9 mouse cellular contexts compared by ENCODE assay signal in the genomic region with DNA sequence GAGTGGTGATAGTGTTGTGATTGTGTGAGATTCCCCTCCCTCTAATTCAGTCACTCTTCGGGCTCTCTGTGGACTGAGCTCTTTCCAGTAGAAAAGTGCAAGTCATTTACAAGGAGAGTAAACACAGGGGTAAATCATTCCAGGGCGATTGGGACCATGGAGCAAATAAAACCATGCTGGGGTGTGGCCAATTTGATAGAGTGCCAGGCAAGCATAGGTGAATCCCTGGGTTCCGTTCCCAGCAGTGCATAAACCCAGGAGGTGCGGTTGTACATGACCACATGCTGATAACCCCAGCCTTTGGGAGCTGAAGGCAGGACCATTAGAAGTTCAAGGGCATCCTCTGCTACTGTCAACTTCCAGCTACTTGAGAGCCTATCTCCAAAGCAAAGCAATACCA. TPM values are rescaled to one million over a fixed set of nuclear protein-coding genes. Genes with fewer than 3 reads are reported as not detected.
DNase-seq lines count a peak whose midpoint lies in the region; ATAC-seq and TF ChIP-seq lines count a peak whose summit lies in the region.
"Had no signal": no experiment of that assay in that cellular context is flagged by ENCODE, and none has a peak within 500 bp of the region (broad histone marks: within the 10 kb centered on the region; RNA-seq: fewer than 3 reads in every experiment).

No protein-coding gene starts in this region.

- 0 out of 2 replicates have a peak, but pooled peaks cover 4% of the 10 kb centered on the region for H3K4me1 ChIP-seq in lung, postnatal 0 days (ENCODE audit: insufficient read depth, low read depth, low read length)
- no peaks in the 10 kb centered on the region for H3K4me1 ChIP-seq in lung, adult 2 months (ENCODE audit: control insufficient read depth, insufficient read depth, low read length)
- H3K4me1 ChIP-seq in hindbrain, embryonic 11.5 days (replicated peaks; ENCODE audit: control insufficient read depth, insufficient read depth, low read length) = no peaks in the 10 kb centered on the region
- peaks cover 10% of the 10 kb centered on the region; the same call in 1 of the 2 replicates for H3K4me1 ChIP-seq in limb, embryonic 13.5 days
- no peaks in the 10 kb centered on the region for H3K4me1 ChIP-seq in stomach, embryonic 16.5 days (ENCODE audit: control insufficient read depth, insufficient read depth, low read length)

- peak; percentile 35 for ATAC-seq in lung, postnatal 0 days
- no peak for ATAC-seq in hindbrain, embryonic 11.5 days (ENCODE audit: low FRiP score)
- no peak for ATAC-seq in limb, embryonic 13.5 days (ENCODE audit: low FRiP score, low read depth)
- ATAC-seq in stomach, embryonic 16.5 days (ENCODE audit: insufficient read depth, low FRiP score) = no peak

- H3K27me3 ChIP-seq in lung, postnatal 0 days (replicated peaks; ENCODE audit: insufficient read depth, low read length) = peaks cover 11% of the 10 kb centered on the region; the same call in 1 of the 2 replicates
- H3K27me3 ChIP-seq in hindbrain, embryonic 11.5 days (ENCODE audit: control insufficient read depth, insufficient read depth, low read length) = no peaks in the 10 kb centered on the region
- peaks cover 29% of the 10 kb centered on the region for H3K27me3 ChIP-seq in limb, embryonic 13.5 days
- peaks cover 15% of the 10 kb centered on the region for H3K27me3 ChIP-seq in stomach, embryonic 16.5 days (ENCODE audit: control insufficient read depth, insufficient read depth, low read length)

- no peak for TF ChIP-seq CTCF in lung, postnatal 0 days (IDR thresholded peaks at IDR 0.05)
- no peak for TF ChIP-seq CTCF in lung, adult 2 months (IDR thresholded peaks at IDR 0.05; ENCODE audit: insufficient read depth, low read length)

- WGBS in lung, postnatal 0 days = 17% methylated on average over 4 of the region's 4 CpGs
- WGBS in lung, adult 2 months = 17% methylated on average over 4 of the region's 4 CpGs
- 46% methylated on average over 4 of the region's 4 CpGs for WGBS in hindbrain, embryonic 11.5 days
- 32% methylated on average over 4 of the region's 4 CpGs for WGBS in limb, embryonic 13.5 days
- 16% methylated on average over 4 of the region's 4 CpGs for WGBS in stomach, embryonic 16.5 days

- H3K4me3 ChIP-seq in lung, postnatal 0 days (ENCODE audit: low read depth, low read length) = no peak overlapping the region
- H3K4me3 ChIP-seq in lung, adult 2 months (replicated peaks; ENCODE audit: extremely low read depth, low read depth, low read length) = no peak overlapping the region
- H3K4me3 ChIP-seq in hindbrain, embryonic 11.5 days (ENCODE audit: low read depth, low read length) = peak overlapping the region; percentile 54
- H3K4me3 ChIP-seq in limb, embryonic 13.5 days = peak overlapping the region; percentile 56
- peak overlapping the region; percentile 52; the same call in 1 of the 2 replicates for H3K4me3 ChIP-seq in stomach, embryonic 16.5 days (replicated peaks; ENCODE audit: low read length)

- no peaks in the 10 kb centered on the region for H3K9me3 ChIP-seq in lung, postnatal 0 days (ENCODE audit: low read length)
- no peaks in the 10 kb centered on the region for H3K9me3 ChIP-seq in hindbrain, embryonic 11.5 days (ENCODE audit: control insufficient read depth, low read length)
- H3K9me3 ChIP-seq in limb, embryonic 13.5 days = no peaks in the 10 kb centered on the region
- no peaks in the 10 kb centered on the region for H3K9me3 ChIP-seq in stomach, embryonic 16.5 days (replicated peaks; ENCODE audit: control insufficient read depth, low read length)

- no peak for TF ChIP-seq EP300 in lung, postnatal 0 days (IDR thresholded peaks at IDR 0.05)

- DNase-seq in lung, postnatal 0 days (ENCODE audit: low spot score) = no peak
- no peak for DNase-seq in lung, adult 2 months
- peak; percentile 14 for DNase-seq in hindbrain, embryonic 11.5 days (ENCODE audit: low spot score)
- DNase-seq in right cerebral cortex, adult 18-20 months = no peak
- no peak for DNase-seq in Muller cell, postnatal 12 days (ENCODE audit: inconsistent ontology term)
- DNase-seq in ovary, postnatal 14 days (ENCODE audit: low spot score) = no peak
- DNase-seq: right cerebral cortex, postnatal 4 days had no signal

- H3K36me3 ChIP-seq in lung, postnatal 0 days (ENCODE audit: insufficient read depth, low read length) = no peaks in the 10 kb centered on the region
- no peaks in the 10 kb centered on the region for H3K36me3 ChIP-seq in hindbrain, embryonic 11.5 days (ENCODE audit: control insufficient read depth, insufficient read depth, low read length)
- H3K36me3 ChIP-seq in limb, embryonic 13.5 days = no peaks in the 10 kb centered on the region
- no peaks in the 10 kb centered on the region for H3K36me3 ChIP-seq in stomach, embryonic 16.5 days (ENCODE audit: control insufficient read depth, insufficient read depth, low read length)

- no peak overlapping the region for H3K27ac ChIP-seq in lung, postnatal 0 days (ENCODE audit: low read length)
- no peak overlapping the region for H3K27ac ChIP-seq in hindbrain, embryonic 11.5 days (ENCODE audit: low read depth, low read length)
- H3K27ac ChIP-seq in limb, embryonic 13.5 days = no peak overlapping the region
- no peak overlapping the region for H3K27ac ChIP-seq in stomach, embryonic 16.5 days (ENCODE audit: low read length)

- no peak for TF ChIP-seq POLR2A in lung, adult 2 months (IDR thresholded peaks at IDR 0.05; ENCODE audit: borderline replicate concordance, extremely low read depth, low read depth, low read length)

- H3K9ac ChIP-seq in lung, postnatal 0 days (replicated peaks; ENCODE audit: low read depth) = no peak overlapping the region
- no peak overlapping the region for H3K9ac ChIP-seq in hindbrain, embryonic 11.5 days (ENCODE audit: low read depth, low read length)
- H3K9ac ChIP-seq in limb, embryonic 13.5 days = no peak overlapping the region
- no peak overlapping the region for H3K9ac ChIP-seq in stomach, embryonic 16.5 days (ENCODE audit: low read length)

- H3K4me2 ChIP-seq in lung, postnatal 0 days (replicated peaks; ENCODE audit: low read depth, low read length) = peak overlapping the region; percentile 57; the same call in 1 of the 2 replicates
- peak overlapping the region; percentile 98; the same call in 1 of the 2 replicates for H3K4me2 ChIP-seq in hindbrain, embryonic 11.5 days (replicated peaks; ENCODE audit: low read depth, low read length)
- H3K4me2 ChIP-seq in limb, embryonic 13.5 days (replicated peaks) = peak overlapping the region; percentile 96
- H3K4me2 ChIP-seq in stomach, embryonic 16.5 days (ENCODE audit: low read depth, low read length) = peak overlapping the region; percentile 73

RNA-seq across cellular contexts. Expression of a gene that starts 0.5 kb away (rescaled TPM):
- 19.4 and 22.1 TPM in 2 replicates for polyA plus RNA-seq in lung, postnatal 0 days (2015; fragmentation: Nextera tagmentation; extraction: Ambion mirVana)
- polyA plus RNA-seq in lung, adult 2 months (2012; rRNA removed) = 33.7 and 42.8 TPM in 2 replicates
- 22.2 and 22.9 TPM in 2 replicates for polyA plus RNA-seq in hindbrain, embryonic 11.5 days (2014; fragmentation: Nextera tagmentation; extraction: Ambion mirVana)
- polyA plus RNA-seq in limb, embryonic 13.5 days (2015; fragmentation: Nextera tagmentation; extraction: Ambion mirVana) = 20.8 and 21.1 TPM in 2 replicates
- polyA plus RNA-seq in stomach, embryonic 16.5 days (2015; fragmentation: Nextera tagmentation; extraction: Ambion mirVana) = 13.9 and 15.3 TPM in 2 replicates

RNA-seq across cellular contexts. Expression of a gene that starts 1.1 kb away (rescaled TPM):
- 0.08 and 0.19 TPM in 2 replicates for polyA plus RNA-seq in lung, postnatal 0 days (2015; fragmentation: Nextera tagmentation; extraction: Ambion mirVana)
- 0.51 and 0.72 TPM in 2 replicates for polyA plus RNA-seq in lung, adult 2 months (2012; rRNA removed)
- polyA plus RNA-seq in hindbrain, embryonic 11.5 days (2014; fragmentation: Nextera tagmentation; extraction: Ambion mirVana) = 0.61 and 0.88 TPM in 2 replicates
- polyA plus RNA-seq in limb, embryonic 13.5 days (2015; fragmentation: Nextera tagmentation; extraction: Ambion mirVana) = 0.59 and 0.79 TPM in 2 replicates
- 0.27 and 0.75 TPM in 2 replicates for polyA plus RNA-seq in stomach, embryonic 16.5 days (2015; fragmentation: Nextera tagmentation; extraction: Ambion mirVana)

Comparison
In these comparisons a context has a peak if more than half of its experiments do, and no peak if none do; other contexts are left out.
1. H3K4me3 ChIP-seq: peak in hindbrain, embryonic 11.5 days (single experiment), limb, embryonic 13.5 days (single experiment) and stomach, embryonic 16.5 days (single experiment); none in lung, postnatal 0 days (single experiment) and lung, adult 2 months (single experiment).
2. Peak in every context shown above with its lines, with median percentiles within 50 percentile points of each other: H3K4me2 ChIP-seq.